Mouse (Mus musculus): ENCODE results near the gene Upp2.

Upp2 gene

DNA sequence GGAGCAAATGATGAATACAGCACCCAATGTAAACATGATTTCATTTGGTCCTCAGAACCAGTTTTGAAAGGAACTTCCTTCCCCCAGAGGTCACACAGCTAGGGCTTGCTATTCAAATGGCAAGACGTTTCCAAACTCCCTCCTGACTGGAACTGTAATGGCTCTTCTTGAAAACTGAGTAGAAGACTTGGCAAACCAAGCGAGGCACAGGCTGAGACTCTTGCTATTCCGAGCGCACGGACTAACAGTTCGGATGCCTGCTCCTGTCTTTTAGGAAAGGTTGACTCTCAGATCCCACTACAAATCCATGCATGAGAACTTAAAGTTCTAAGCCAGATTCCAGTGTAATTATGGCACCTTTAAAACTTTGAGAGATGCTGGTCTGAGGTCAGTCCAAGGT is 136.5 kb downstream of the Upp2 start:
- DNase-seq (ENCODE audit: low read depth, low spot score), result no peak
- Histone ChIP-seq H3K27me3 (ENCODE audit: control insufficient read depth, insufficient read depth, low read length, poor library complexity, severe bottlenecking) (no peaks in the 10 kb centered on the region), H3K36me3 (ENCODE audit: control insufficient read depth, insufficient read depth, low read length, poor library complexity, severe bottlenecking) (no peaks in the 10 kb centered on the region)

DNA sequence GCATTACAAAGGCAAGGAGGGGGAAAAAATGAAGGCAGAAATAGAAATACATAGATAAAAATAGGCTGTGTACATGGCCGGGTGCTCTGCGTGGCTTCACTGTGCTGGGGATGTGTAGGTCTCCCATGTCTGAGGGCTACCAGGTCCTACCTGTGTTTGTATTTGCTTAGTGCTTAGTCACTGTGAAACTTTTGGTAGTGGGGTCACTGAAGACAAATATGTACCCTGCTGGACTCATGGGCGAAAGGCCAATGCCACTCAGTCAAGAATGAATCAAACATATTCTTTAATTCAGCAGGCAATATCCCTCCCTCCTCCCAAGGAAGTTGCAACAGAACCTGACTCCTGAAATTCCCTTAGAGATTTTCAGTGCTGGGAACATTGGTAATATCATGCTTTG is 137.5 kb downstream of the Upp2 start:
- H3K36me3 ChIP-seq (ENCODE audit: control insufficient read depth, insufficient read depth, low read length, poor library complexity, severe bottlenecking), result no peaks in the 10 kb centered on the region
- no peaks in the 10 kb centered on the region for H3K27me3 ChIP-seq (ENCODE audit: control insufficient read depth, insufficient read depth, low read length, poor library complexity, severe bottlenecking)
- no peak for DNase-seq (ENCODE audit: low read depth, low spot score)

DNA sequence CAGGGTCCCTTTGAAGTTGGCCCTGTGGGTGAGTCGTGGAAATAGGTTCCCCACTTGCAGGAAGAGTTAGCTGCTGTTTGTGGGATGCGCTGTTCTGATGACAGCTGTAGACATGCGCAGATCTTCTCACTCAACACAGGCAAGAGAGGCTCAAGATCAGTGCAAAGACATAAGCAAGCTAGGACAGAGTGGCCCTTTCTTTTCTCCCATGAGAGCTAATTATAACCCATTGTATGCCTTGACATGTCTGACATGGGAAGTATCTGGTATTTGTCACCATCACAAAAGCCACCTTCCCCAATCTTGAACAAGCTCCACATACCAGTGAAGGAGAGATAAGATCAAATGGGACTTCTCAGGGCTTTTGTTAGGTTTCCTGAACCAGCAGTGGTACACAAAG is 140.6 kb downstream of the Upp2 start:
- DNase-seq (ENCODE audit: low read depth, low spot score), result no peak
- H3K36me3 ChIP-seq (ENCODE audit: control insufficient read depth, insufficient read depth, low read length, poor library complexity, severe bottlenecking), result no peaks in the 10 kb centered on the region
- no peaks in the 10 kb centered on the region for H3K27me3 ChIP-seq (ENCODE audit: control insufficient read depth, insufficient read depth, low read length, poor library complexity, severe bottlenecking)

DNA sequence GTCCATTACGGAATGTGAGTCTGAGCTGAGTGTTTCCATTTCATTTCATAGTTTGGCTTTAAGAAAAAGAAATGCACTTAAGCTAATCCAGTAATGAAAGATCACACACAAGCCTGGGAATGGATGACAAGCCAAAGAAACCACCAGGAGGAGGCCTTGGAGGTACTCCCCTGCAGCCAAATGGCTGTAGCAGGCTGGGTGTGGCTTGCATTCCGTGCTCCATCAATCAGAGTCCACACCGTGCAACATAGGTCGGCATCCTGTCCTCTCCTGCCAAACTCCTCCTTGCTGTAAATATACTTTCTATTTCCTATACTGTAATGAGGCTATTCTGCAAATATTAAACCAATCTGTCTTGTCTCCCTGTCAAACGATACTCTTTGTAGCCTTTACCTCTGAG is 143.1 kb downstream of the Upp2 start:
- no peak for DNase-seq (ENCODE audit: low read depth, low spot score)
- H3K36me3 ChIP-seq (ENCODE audit: control insufficient read depth, insufficient read depth, low read length, poor library complexity, severe bottlenecking), result no peaks in the 10 kb centered on the region

DNA sequence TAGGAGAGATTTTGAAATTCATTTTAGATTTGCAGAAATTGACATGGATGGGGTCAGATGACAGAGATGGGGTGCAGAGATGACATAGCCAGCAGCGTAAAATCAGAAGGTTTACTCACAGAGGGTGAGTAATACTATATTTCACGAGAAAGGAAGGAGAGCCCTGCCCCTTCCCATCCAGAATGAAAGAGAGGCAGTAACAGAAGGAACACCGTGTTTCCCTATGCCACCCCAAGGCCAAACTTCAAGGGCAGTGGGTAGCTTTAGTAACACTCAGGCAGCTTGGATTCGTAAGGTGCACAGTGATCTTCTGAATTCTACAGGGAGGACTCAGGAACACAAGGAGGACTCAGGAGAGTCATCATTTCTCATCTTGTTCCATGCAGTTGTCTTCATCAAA is 144.0 kb downstream of the Upp2 start:
- no peak for DNase-seq (ENCODE audit: low read depth, low spot score)
- H3K36me3 ChIP-seq (ENCODE audit: control insufficient read depth, insufficient read depth, low read length, poor library complexity, severe bottlenecking), result no peaks in the 10 kb centered on the region
- H3K27me3 ChIP-seq (ENCODE audit: control insufficient read depth, insufficient read depth, low read length, poor library complexity, severe bottlenecking), result no peaks in the 10 kb centered on the region

More for the DNA sequence above, 143.1 kb downstream of the Upp2 start:
- H3K27me3 ChIP-seq (ENCODE audit: control insufficient read depth, insufficient read depth, low read length, poor library complexity, severe bottlenecking), result no peaks in the 10 kb centered on the region

DNA sequence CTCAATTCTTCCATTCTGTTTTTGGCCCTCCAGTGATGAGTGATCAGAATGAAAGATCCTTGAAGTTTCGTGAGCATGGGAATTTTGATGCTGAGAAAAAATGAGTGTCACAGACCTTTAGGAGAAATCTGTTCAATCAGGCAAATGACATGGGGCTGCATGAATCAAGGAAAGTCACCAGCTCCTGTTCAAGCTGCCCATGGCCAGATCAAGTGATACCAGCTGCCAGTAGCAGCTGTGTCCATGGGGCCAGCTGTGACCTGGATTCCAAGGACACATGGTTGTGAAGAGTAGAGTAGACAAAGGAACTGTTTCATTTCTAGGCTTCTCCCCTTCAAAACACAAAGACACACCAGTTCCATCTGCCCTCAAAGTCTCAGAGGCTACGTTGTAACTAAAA is 144.4 kb downstream of the Upp2 start:
- Histone ChIP-seq H3K36me3 (ENCODE audit: control insufficient read depth, insufficient read depth, low read length, poor library complexity, severe bottlenecking) (no peaks in the 10 kb centered on the region), H3K27me3 (ENCODE audit: control insufficient read depth, insufficient read depth, low read length, poor library complexity, severe bottlenecking) (no peaks in the 10 kb centered on the region)
- DNase-seq (ENCODE audit: low read depth, low spot score), result no peak

DNA sequence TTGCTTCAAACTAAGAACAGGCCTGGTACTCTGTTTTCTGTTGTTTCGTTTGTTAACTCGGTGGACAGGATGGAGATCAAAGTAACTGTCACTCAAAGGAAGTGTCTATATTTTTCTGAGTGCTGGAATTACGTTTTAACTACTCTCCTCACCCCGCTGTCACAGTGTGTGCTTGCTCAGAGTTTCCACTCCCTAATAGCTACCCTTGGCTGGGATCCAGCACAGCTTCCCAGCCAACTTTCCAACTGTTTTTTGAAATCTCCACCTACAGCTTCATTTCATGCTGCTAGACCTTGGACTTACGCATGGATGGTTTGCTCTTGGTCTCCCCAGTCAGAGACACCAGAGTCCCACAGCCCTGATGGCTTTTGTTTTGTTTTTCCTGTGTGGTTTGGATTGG is 144.8 kb downstream of the Upp2 start:
- H3K27me3 ChIP-seq (ENCODE audit: control insufficient read depth, insufficient read depth, low read length, poor library complexity, severe bottlenecking), result no peaks in the 10 kb centered on the region

DNA sequence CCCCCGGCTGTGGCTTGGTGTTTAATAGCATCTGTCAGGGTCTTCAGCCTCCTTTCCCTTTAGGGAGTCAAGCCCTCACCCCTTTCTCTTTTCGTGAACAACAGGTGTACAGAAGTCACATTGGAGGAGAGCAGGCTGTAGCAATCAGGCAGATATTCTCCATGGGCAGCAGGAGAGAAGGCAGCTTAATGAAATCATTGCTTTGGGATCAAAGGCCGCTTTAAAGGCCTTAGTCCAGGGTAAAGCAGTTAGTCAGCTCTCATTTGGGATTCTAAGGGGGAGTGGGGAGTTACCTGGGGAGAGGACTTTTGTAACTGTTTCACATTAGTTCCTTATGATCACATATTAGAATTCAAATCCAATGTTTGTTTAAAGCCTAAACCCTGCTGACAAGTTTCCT is 150.8 kb downstream of the Upp2 start:
- no peaks in the 10 kb centered on the region for H3K27me3 ChIP-seq (ENCODE audit: control insufficient read depth, insufficient read depth, low read length, poor library complexity, severe bottlenecking)
- no peak for DNase-seq (ENCODE audit: low read depth, low spot score)
- H3K36me3 ChIP-seq (ENCODE audit: control insufficient read depth, insufficient read depth, low read length, poor library complexity, severe bottlenecking), result no peaks in the 10 kb centered on the region

More for the DNA sequence above, 144.8 kb downstream of the Upp2 start:
- no peak for DNase-seq (ENCODE audit: low read depth, low spot score)
- no peaks in the 10 kb centered on the region for H3K36me3 ChIP-seq (ENCODE audit: control insufficient read depth, insufficient read depth, low read length, poor library complexity, severe bottlenecking)

DNA sequence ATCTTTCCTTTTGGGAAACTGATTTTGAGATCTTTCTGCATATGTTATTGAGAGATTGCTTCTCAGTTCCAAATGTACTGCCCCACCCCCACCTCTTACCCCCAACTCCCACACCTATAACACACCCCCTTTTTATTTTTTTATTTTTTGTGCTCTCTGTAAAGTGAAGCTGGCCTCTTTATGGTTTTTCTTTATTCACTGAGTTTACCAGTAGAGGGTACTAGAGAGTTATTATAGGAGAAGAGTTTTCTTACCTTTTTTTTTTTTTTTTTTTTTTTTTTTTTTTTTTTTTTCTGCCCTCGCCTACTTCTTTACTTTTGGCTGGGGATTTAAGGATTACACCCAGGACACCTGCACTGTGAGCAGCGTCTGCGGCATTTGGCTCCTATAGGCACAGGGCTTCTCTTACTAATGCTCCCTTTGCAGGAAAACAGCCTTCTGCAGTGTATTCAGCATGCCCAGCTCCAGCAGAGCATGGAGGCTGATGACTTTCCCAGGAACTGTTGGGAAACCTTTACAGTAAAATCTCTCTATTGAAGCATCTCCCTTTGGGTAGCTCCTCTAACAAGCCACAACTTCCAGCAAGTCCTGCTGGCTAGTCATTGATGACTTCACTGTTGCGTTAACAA is 170.2 kb downstream of the Upp2 start:
- Histone ChIP-seq H3K36me3 (ENCODE audit: control insufficient read depth, insufficient read depth, low read length, poor library complexity, severe bottlenecking) (no peaks in the 10 kb centered on the region), H3K27me3 (ENCODE audit: control insufficient read depth, insufficient read depth, low read length, poor library complexity, severe bottlenecking) (no peaks in the 10 kb centered on the region)
- no peak for DNase-seq (ENCODE audit: low read depth, low spot score)

DNA sequence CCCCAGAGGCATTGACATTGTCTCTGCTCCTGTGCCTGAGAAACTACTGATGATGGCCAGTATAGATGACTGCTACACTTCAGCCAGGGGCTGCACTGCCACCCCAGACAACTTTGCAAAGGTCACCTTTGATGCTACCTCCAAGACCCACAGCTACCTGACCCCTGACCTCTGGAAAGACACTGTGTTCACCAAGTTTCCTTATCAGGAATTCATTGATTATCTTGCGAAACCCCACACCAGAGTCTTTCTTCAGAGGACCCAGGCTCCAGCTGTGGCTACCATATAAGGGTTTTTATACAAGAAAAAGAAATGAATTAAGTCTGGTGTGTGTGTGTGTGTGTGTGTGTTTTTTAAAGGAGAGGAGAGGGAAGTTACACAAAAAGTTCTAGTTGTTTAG is 174.1 kb downstream of the Upp2 start:
- Histone ChIP-seq H3K27me3 (ENCODE audit: control insufficient read depth, insufficient read depth, low read length, poor library complexity, severe bottlenecking) (no peaks in the 10 kb centered on the region), H3K36me3 (ENCODE audit: control insufficient read depth, insufficient read depth, low read length, poor library complexity, severe bottlenecking) (no peaks in the 10 kb centered on the region)
- DNase-seq (ENCODE audit: low read depth, low spot score), result no peak

DNA sequence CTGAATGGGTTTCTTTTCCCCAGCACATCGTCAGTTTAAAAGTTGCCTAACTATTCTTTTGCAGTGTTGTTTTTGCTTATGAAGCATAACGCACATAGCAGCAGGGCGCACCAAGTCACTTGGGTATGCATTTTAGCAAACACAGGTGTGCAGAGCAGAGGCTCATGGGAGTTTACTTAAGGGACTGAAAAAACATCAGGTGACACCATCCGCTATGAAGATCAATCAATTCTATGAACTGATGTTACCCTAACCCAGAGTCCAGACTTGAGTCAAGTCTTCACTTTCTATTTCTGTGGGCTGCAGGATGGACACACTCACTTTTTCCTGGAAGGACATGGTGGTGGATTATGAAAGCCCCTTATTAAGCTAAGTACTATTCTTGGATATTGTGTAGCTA is 174.9 kb downstream of the Upp2 start:
- no peaks in the 10 kb centered on the region for H3K36me3 ChIP-seq (ENCODE audit: control insufficient read depth, insufficient read depth, low read length, poor library complexity, severe bottlenecking)
- no peak for DNase-seq (ENCODE audit: low read depth, low spot score)
- no peaks in the 10 kb centered on the region for H3K27me3 ChIP-seq (ENCODE audit: control insufficient read depth, insufficient read depth, low read length, poor library complexity, severe bottlenecking)

DNA sequence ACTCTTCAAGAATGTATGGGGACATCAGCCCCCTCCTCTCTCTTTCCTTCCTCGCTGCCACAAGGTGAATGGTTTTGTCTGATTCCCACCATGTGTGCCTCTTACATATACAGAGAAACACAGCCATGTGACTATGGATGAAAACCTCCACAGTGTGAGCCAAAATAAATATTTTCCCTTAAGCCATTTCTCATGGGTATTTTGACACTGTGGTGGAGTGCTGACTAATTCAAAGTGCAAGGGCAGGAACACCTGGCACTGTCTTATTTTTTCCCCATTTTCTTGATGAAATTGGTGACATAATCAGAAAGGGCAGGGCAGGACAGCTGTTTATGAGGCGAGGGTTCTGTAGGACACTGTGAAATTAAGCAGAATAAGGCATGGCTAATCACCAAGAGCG is 176.3 kb downstream of the Upp2 start:
- no peak for DNase-seq (ENCODE audit: low read depth, low spot score)
- Histone ChIP-seq H3K36me3 (ENCODE audit: control insufficient read depth, insufficient read depth, low read length, poor library complexity, severe bottlenecking) (no peaks in the 10 kb centered on the region), H3K27me3 (ENCODE audit: control insufficient read depth, insufficient read depth, low read length, poor library complexity, severe bottlenecking) (no peaks in the 10 kb centered on the region)

DNA sequence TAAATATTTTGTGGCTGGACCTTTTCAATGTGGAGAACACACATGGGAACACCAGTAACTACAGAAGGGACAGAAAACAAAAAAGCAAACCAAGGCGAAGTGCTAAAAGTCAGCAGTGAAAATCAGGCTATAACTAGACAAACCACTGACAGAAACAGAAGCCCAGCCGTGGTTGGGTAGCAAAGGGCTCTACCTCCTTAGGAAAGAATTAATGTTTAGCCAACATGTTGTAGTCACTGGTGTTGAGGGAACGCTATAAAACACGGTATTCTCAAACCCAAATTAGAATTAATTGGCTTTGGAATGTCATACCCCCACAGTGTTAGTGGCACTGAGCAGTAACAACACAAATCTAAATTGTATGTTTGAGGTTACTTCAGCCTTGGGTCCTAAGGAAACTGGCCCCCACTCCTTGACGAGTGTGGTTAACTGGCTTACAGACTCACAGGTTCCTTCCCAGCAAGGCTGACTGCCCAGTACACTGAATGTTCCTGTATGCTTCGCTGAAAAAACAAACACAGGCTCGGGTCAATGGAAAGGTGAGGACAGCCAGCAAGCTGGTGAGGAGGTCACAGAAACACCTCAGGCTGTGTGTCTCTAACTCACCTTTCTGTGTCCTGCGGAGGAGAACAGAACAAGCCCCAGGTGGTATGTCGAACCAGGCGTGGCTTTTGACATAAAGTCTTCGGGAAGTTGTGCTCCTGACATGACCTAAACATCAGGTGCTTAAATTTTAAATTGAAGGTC is 180.6 kb downstream of the Upp2 start:
- no peaks in the 10 kb centered on the region for H3K36me3 ChIP-seq (ENCODE audit: control insufficient read depth, insufficient read depth, low read length, poor library complexity, severe bottlenecking)
- no peaks in the 10 kb centered on the region for H3K27me3 ChIP-seq (ENCODE audit: control insufficient read depth, insufficient read depth, low read length, poor library complexity, severe bottlenecking)
- DNase-seq (ENCODE audit: low read depth, low spot score), result no peak

DNA sequence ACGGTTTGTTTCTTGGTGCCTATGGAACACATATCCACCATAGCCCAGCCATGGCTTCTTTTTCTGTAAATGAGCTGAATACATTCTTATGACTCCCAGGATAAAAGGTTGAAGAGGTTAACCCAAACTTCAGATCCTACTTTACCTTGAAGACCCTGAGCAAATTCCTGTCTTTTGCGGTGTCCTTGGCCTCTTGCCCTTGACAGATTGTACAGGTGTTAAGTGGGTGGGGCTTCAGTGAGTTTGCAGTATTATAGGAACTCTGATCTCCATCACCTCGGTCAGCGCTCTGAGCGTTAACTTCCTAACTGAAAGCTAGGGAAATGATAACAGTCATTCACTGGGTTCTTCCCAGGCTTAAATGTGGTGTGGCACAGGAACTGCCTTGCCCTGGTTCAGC is 181.2 kb downstream of the Upp2 start:
- Histone ChIP-seq H3K36me3 (ENCODE audit: control insufficient read depth, insufficient read depth, low read length, poor library complexity, severe bottlenecking) (no peaks in the 10 kb centered on the region), H3K27me3 (ENCODE audit: control insufficient read depth, insufficient read depth, low read length, poor library complexity, severe bottlenecking) (no peaks in the 10 kb centered on the region)
- no peak for DNase-seq (ENCODE audit: low read depth, low spot score)

DNA sequence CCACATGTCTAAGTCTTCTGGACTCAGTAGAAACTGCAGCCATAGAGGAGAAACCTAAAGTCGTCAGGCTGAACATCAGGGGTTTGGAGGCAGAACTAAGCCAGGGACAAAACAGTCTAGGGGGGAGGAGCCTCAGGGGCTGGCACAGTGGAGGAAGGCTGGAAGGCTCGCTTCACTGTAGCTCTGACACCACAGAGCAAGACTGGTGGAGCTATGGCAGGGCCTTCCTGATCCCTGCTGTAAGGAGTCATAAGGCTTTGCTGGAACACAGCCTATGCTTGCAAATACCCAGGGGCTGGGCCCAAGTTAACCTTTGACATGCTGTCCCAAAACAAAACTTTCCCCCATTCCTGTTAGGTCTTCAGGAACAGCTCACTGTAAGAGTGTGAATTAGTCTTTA is 185.8 kb downstream of the Upp2 start:
- no peaks in the 10 kb centered on the region for H3K36me3 ChIP-seq (ENCODE audit: control insufficient read depth, insufficient read depth, low read length, poor library complexity, severe bottlenecking)
- no peaks in the 10 kb centered on the region for H3K27me3 ChIP-seq (ENCODE audit: control insufficient read depth, insufficient read depth, low read length, poor library complexity, severe bottlenecking)
- DNase-seq (ENCODE audit: low read depth, low spot score), result no peak

DNA sequence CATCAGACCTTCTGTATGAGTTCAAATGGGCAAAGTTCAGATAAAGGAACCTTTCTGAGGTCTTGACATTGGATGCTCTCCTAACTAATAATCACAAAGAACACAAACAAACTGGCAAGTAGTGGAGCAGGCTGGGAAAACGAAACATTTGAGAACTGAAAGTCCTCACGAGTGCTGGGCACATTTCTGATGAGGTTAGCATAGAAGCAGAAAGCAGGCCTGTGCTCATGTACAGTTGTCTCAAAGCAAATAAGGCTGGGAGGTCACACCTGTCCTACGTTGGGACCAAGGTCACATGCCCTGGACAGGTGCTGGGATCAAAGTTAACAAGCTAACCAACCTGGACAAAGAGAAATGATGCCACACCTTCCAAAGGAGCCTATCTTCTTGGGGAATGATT is 187.6 kb downstream of the Upp2 start:
- DNase-seq (ENCODE audit: low read depth, low spot score), result no peak
- Histone ChIP-seq H3K27me3 (ENCODE audit: control insufficient read depth, insufficient read depth, low read length, poor library complexity, severe bottlenecking) (no peaks in the 10 kb centered on the region), H3K36me3 (ENCODE audit: control insufficient read depth, insufficient read depth, low read length, poor library complexity, severe bottlenecking) (no peaks in the 10 kb centered on the region)
